Mouse (Mus musculus) c-Kit-positive CD71-positive TER-119-positive erythroid progenitor cells, embryonic 14.5 days (primary cell): ENCODE results near the gene Pphln1.
A peak's percentile ranks its signal among the peaks of the same experiment; 100 is the strongest.

Source experiments
- DNase-seq: peaks from one replicate; pipeline ENCODE4 v3.0.0-alpha.2; 2013; ENCODE audit warnings: low spot score

The Pphln1 gene

GRCm38 (mm10) chr15:93435998-93436397 is 37.8 kb downstream of the Pphln1 start:
- DNase-seq: no peak

GRCm38 (mm10) chr15:93438663-93439062 is 40.5 kb downstream of the Pphln1 start:
- DNase-seq: peak; percentile 29

- peak; percentile 3 for DNase-seq
Measured at GRCm38 (mm10) chr15:93442271-93442670, 44.1 kb downstream of the Pphln1 start.

- DNase-seq: no peak
Measured at GRCm38 (mm10) chr15:93443676-93444075, 45.5 kb downstream of the Pphln1 start.

GRCm38 (mm10) chr15:93448862-93449261 is 50.7 kb downstream of the Pphln1 start:
- DNase-seq: no peak

GRCm38 (mm10) chr15:93453296-93453695 is 55.1 kb downstream of the Pphln1 start:
- no peak for DNase-seq

GRCm38 (mm10) chr15:93456005-93456404 is 57.9 kb downstream of the Pphln1 start:
- DNase-seq: no peak

GRCm38 (mm10) chr15:93459422-93459821 is 61.3 kb downstream of the Pphln1 start:
- DNase-seq: no peak

GRCm38 (mm10) chr15:93461066-93461465 is 62.9 kb downstream of the Pphln1 start:
- DNase-seq: no peak

- DNase-seq: no peak
Measured at GRCm38 (mm10) chr15:93471651-93472050, 73.5 kb downstream of the Pphln1 start.

GRCm38 (mm10) chr15:93472089-93472488 is 73.9 kb downstream of the Pphln1 start:
- DNase-seq: no peak

GRCm38 (mm10) chr15:93474277-93474676 is 76.1 kb downstream of the Pphln1 start:
- DNase-seq: no peak

GRCm38 (mm10) chr15:93475688-93476087 is 77.5 kb downstream of the Pphln1 start:
- no peak for DNase-seq

- peak; percentile 9 for DNase-seq
Measured at GRCm38 (mm10) chr15:93477729-93478128, 79.6 kb downstream of the Pphln1 start.

- no peak for DNase-seq
Measured at GRCm38 (mm10) chr15:93478676-93479075, 80.5 kb downstream of the Pphln1 start.

GRCm38 (mm10) chr15:93479445-93479844 is 81.3 kb downstream of the Pphln1 start:
- DNase-seq: no peak

- DNase-seq: no peak
Measured at GRCm38 (mm10) chr15:93481112-93481511, 83.0 kb downstream of the Pphln1 start.

GRCm38 (mm10) chr15:93484261-93484710 is 86.1 kb downstream of the Pphln1 start:
- no peak for DNase-seq

GRCm38 (mm10) chr15:93485252-93485651 is 87.1 kb downstream of the Pphln1 start:
- DNase-seq: no peak

GRCm38 (mm10) chr15:93486066-93486465 is 87.9 kb downstream of the Pphln1 start:
- no peak for DNase-seq

GRCm38 (mm10) chr15:93489597-93489996 is 91.4 kb downstream of the Pphln1 start:
- DNase-seq: no peak

- DNase-seq: no peak
Measured at GRCm38 (mm10) chr15:93494700-93495099, 96.5 kb downstream of the Pphln1 start.

- DNase-seq: no peak
Measured at GRCm38 (mm10) chr15:93499866-93500265, 101.7 kb downstream of the Pphln1 start.

GRCm38 (mm10) chr15:93502703-93503102 is 104.6 kb downstream of the Pphln1 start:
- DNase-seq: no peak
